Mouse (Mus musculus) neural tube, embryonic 15.5 days (tissue): ENCODE results near the gene Lrrc74a. TPM values are rescaled to one million over a fixed set of nuclear protein-coding genes. Genes with fewer than 3 reads are reported as not detected.

Source experiments
- ATAC-seq: fragments of 200-750 bp; cut with Nextera tagmentation; 2 replicates; pipeline ENCODE4 v1.8.0; 2017; ENCODE audit warnings: mild to moderate bottlenecking, moderate TSS enrichment, moderate library complexity; ENCODE audit not compliant: low FRiP score
- H3K27ac ChIP-seq: fragments of 300-500 bp; sonication (generic); replicated peaks from 2 replicates; pipeline ENCODE4 v1.5.1; 2015; ENCODE audit warnings: mild to moderate bottlenecking, inconsistent platforms
- H3K27me3 ChIP-seq: fragments of 300-500 bp; sonication (generic); replicated peaks from 2 replicates; pipeline ENCODE4 v1.6.1; 2015; ENCODE audit warnings: inconsistent platforms
- H3K36me3 ChIP-seq: fragments of 300-500 bp; sonication (generic); 2 replicates; pipeline ENCODE4 v1.6.1; 2015; ENCODE audit warnings: inconsistent platforms
- H3K4me1 ChIP-seq: fragments of 300-500 bp; sonication (generic); 2 replicates; pipeline ENCODE4 v1.6.1; 2015; ENCODE audit warnings: inconsistent platforms
- H3K4me2 ChIP-seq: fragments of 300-500 bp; sonication (generic); 2 replicates; pipeline ENCODE4 v1.6.1; 2015; ENCODE audit warnings: inconsistent platforms, mild to moderate bottlenecking, moderate library complexity
- H3K4me3 ChIP-seq: fragments of 300-500 bp; sonication (generic); replicated peaks from 2 replicates; pipeline ENCODE4 v1.5.1; 2015; ENCODE audit warnings: mild to moderate bottlenecking, inconsistent platforms
- H3K9ac ChIP-seq: fragments of 300-500 bp; sonication (generic); replicated peaks from 2 replicates; pipeline ENCODE4 v1.6.1; 2015; ENCODE audit warnings: mild to moderate bottlenecking, inconsistent platforms
- H3K9me3 ChIP-seq: fragments of 300-500 bp; sonication (generic); replicated peaks from 2 replicates; pipeline ENCODE4 v1.6.1; 2016; ENCODE audit warnings: inconsistent platforms
- WGBS: fragments of 180-500 bp; shearing (Covaris S2); methylation state at CpG from one replicate; pipeline ENCODE4 v1.1.7; 2015; ENCODE audit warnings: mixed read lengths; 5-methylcytosine and 5-hydroxymethylcytosine counted together
- polyA plus RNA-seq: library from polyadenylated mRNA; unstranded; fragments of >200 nt; fragmentation: Nextera tagmentation; extraction: Ambion mirVana; gene quantifications from 2 replicates; pipeline ENCODE4 v1.2.1, GENCODE M21; 2015

Lrrc74a gene
- polyA plus RNA-seq, 1 experiment from 2014 or later, result not detected

DNA sequence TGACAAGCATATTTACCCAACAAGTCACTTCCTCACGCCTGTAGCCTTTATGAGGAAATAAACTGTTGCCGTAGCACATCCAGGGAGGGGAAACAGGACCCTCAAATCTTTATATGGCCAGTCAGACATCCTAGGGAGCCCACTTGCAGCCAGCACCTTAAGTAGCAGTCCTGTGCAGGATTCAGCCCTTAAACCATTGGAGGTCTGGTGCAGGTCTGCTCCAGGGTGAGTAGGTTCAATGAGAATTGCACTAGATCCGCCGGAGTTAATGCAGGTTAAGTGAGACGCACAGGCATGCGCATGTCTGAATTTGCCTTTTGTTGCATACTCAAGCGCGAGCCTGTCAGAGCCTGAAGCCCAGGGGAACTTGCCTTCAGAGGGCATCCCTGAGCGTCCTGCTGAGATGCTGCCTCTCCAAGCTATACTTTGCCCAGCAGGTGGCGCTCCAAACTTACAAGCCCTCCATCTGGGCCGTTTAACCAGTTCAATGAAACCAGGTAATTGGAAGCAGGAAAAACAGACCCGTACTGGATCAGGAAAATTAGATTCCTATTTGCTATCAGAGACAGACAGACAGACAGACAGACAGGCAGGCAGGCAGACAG lies 37.8 kb downstream of the Lrrc74a start:
- peak overlapping the region; percentile 35 for H3K4me2 ChIP-seq
- H3K4me3 ChIP-seq, result no peak overlapping the region
- peak; percentile 71 for ATAC-seq
- peak overlapping the region; percentile 24; the same call in 1 of the 2 replicates for H3K27ac ChIP-seq
- 10% methylated on average over 12 of the region's 12 CpGs for WGBS
- no peaks in the 10 kb centered on the region for H3K27me3 ChIP-seq
- no peaks in the 10 kb centered on the region for H3K9me3 ChIP-seq
- no peak overlapping the region for H3K9ac ChIP-seq
- peaks cover 27% of the 10 kb centered on the region for H3K4me1 ChIP-seq
- no peaks in the 10 kb centered on the region for H3K36me3 ChIP-seq

DNA sequence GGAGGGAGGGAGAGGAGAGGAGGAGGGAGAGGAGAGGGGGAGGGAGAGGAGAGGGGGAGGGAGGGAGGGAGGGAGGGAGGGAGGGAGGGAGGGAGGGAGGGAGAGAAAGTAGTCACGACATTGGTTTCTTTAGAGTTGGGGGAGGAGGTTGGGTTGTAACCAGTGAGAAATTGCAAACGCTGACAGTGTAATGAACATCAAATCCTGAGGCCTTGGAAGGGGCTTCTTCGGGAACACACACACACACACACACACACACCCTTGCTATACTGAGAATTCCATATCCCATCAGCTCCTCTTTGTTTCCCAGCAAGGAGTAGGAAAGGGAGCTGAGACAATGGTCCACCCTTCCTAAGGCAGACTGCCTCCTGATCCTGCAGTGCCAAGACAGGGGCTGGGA lies 38.4 kb downstream of the Lrrc74a start:
- ATAC-seq, result no peak
- Histone ChIP-seq H3K9ac (no peak overlapping the region), H3K27me3 (no peaks in the 10 kb centered on the region), H3K4me3 (no peak overlapping the region), H3K4me2 (no peak overlapping the region), H3K36me3 (no peaks in the 10 kb centered on the region), H3K9me3 (no peaks in the 10 kb centered on the region), H3K27ac (peak overlapping the region; percentile 64), H3K4me1 (peaks cover 27% of the 10 kb centered on the region)
- WGBS, result 14% methylated on average over 3 of the region's 3 CpGs

DNA sequence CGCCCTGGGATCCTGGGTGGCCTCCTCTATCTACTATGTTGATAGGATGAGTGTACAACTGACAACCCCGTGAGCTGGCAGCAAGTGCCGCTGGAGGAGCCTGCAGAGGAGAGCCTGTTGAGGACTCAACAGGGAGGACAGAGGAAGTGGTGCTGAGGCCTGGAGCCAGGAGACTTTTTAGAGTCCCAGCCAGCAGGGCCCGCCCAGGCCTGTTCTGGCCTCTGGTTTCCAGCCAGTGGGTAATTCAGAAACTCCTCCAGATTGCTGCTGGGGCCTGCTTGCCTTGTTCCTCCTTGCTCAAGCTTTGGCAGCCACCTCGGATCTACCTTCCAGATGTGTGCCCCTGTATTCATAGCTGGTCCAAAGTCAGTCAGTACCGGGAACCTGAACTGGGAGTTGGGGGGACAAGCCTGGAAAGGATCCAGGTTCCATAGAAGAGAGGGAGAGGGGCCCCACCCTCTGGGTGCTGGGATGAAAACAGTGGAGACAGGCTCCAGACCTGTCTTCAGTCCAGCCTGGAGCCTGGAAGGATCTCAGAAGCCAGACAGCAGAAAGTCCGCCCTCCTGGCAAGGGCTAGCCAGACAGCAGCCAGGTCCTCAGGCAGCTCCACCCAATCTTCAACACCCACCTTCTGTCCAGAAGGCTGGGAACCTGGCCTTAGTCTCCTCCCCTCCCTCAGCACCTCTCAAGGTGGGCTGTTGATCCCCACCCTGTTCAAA lies 41.6 kb downstream of the Lrrc74a start:
- 84% methylated on average over 7 of the region's 7 CpGs for WGBS
- Histone ChIP-seq H3K27ac (no peak overlapping the region), H3K4me1 (peaks cover 12% of the 10 kb centered on the region), H3K36me3 (no peaks in the 10 kb centered on the region), H3K4me3 (no peak overlapping the region), H3K9me3 (no peaks in the 10 kb centered on the region), H3K4me2 (no peak overlapping the region), H3K27me3 (no peaks in the 10 kb centered on the region), H3K9ac (no peak overlapping the region; the same call in 1 of the 2 replicates)
- ATAC-seq, result no peak

DNA sequence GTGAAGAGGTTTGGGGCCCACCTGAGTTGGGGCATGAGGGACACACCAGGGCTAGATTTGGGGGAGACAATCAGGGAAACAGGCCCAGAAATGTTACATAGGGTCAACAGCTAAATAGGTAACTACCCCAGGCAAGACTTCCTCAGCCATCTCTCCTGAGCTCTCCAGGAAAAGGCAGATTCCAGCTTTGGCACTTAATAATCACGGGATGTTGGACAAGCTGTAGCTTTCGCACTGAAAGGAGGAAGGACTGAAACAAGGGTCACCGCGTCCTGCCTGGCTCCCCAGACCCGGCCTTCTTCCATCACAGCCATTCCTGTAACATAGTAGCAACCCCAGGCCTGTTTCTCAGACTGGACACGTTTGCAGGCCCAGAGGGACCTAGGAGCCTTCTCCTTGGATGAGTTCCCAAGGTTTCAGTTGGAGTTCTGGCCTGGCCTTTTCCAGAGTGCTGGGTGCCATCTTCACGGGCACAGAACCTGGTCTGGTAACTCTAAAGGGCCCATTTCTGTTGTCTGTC lies 42.2 kb downstream of the Lrrc74a start:
- Histone ChIP-seq H3K27me3 (no peaks in the 10 kb centered on the region), H3K9ac (no peak overlapping the region), H3K4me1 (peaks cover 12% of the 10 kb centered on the region), H3K4me3 (no peak overlapping the region), H3K4me2 (no peak overlapping the region), H3K9me3 (no peaks in the 10 kb centered on the region), H3K27ac (no peak overlapping the region), H3K36me3 (no peaks in the 10 kb centered on the region)
- ATAC-seq, result no peak
- WGBS, result 84% methylated on average over 7 of the region's 7 CpGs

DNA sequence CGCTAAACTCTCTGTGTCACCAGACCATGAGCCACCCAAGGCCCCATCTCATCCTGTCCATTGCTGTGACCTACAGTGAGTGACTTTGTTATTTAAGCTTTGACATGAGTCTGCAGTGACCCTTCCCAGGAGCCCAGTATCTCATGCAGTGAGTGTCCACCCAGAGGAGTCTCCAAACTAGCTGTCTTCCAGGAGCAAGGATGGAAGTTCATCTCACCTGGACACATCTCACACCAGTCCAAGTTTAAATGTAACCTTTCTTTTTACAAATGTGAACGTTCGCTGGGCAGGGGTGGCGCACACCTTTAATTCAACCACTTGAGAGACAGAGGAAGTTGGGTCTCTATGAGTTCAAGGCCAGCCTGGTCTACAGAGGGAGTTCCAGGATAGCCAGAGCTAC lies 44.4 kb downstream of the Lrrc74a start:
- WGBS, result 94% methylated on average over 4 of the region's 4 CpGs
- Histone ChIP-seq H3K27me3 (no peaks in the 10 kb centered on the region), H3K27ac (no peak overlapping the region), H3K4me2 (no peak overlapping the region), H3K36me3 (no peaks in the 10 kb centered on the region), H3K9ac (no peak overlapping the region), H3K4me1 (peaks cover 6% of the 10 kb centered on the region; the same call in 1 of the 2 replicates), H3K4me3 (no peak overlapping the region), H3K9me3 (no peaks in the 10 kb centered on the region)
- no peak for ATAC-seq

DNA sequence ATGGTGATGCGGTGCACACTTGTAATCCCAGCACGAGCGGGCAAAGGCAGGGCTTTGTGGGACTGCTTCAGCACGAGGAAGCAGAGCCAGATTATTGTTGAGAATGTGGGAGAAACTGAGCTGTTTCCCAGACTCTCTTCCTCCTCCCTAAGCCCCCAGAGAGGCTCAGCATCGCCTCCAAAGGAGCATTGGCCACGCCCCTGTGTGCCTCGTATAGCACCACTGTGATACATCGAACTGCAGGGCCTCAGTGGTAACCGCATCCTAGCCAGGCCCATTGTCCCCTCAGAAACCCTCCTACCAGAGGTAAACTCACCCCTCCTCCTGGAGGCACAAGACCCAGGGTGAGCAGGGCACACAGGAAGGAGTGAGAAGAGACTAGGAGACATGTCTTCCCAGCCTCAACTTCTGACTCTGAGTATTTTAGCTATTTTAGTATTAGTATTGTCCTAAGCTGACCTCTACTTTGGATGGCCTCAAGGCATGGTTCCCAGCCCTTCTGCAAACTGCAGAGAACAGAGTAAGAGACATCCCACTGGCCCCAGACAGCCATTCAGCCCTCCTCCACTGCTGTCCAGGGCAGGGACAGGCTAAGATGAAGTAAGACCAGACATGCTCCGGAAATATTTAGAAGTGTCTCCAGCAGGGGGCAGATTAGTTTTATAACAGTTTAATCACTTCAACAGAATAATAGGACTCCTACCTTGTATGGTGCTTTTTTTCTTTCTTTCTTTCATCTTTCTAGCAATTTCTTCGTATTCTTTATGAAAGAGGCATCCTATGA lies 45.2 kb downstream of the Lrrc74a start:
- ATAC-seq, result no peak
- H3K27ac ChIP-seq, result no peak overlapping the region
- no peaks in the 10 kb centered on the region for H3K9me3 ChIP-seq
- H3K4me2 ChIP-seq, result no peak overlapping the region
- H3K27me3 ChIP-seq, result no peaks in the 10 kb centered on the region
- H3K9ac ChIP-seq, result no peak overlapping the region
- no peaks in the 10 kb centered on the region for H3K36me3 ChIP-seq
- H3K4me3 ChIP-seq, result no peak overlapping the region
- 49% methylated on average over 11 of the region's 11 CpGs for WGBS
- peaks cover 6% of the 10 kb centered on the region; the same call in 1 of the 2 replicates for H3K4me1 ChIP-seq

DNA sequence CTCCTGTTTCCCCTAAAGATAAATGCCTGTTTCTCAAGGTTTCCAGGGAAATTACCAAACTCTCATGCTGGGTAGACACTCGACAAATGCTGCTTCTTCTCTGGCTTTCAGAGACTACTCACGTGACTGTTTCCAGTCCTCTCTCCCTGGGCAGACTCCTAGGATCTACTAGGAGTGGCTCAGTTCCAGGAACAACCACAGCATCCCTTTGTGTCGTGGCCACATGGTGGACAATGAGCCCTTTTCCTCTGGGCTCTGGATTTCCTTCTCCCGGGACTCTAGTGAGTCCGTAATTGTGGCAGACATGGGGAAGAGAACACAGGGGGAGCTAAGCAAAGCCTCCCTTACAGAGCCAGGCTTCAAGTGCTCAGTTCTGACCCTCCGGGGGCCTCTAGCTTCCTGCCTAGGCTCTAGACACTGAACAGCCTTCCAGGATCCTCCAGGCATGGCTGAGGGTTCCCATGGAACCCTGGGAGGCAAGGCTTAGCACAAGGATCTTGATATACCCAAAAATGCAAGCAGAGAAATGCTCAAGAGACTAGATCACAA lies 47.6 kb downstream of the Lrrc74a start:
- H3K27ac ChIP-seq, result peak overlapping the region; percentile 23
- peak; percentile 53; the same call in 1 of the 2 replicates for ATAC-seq

DNA sequence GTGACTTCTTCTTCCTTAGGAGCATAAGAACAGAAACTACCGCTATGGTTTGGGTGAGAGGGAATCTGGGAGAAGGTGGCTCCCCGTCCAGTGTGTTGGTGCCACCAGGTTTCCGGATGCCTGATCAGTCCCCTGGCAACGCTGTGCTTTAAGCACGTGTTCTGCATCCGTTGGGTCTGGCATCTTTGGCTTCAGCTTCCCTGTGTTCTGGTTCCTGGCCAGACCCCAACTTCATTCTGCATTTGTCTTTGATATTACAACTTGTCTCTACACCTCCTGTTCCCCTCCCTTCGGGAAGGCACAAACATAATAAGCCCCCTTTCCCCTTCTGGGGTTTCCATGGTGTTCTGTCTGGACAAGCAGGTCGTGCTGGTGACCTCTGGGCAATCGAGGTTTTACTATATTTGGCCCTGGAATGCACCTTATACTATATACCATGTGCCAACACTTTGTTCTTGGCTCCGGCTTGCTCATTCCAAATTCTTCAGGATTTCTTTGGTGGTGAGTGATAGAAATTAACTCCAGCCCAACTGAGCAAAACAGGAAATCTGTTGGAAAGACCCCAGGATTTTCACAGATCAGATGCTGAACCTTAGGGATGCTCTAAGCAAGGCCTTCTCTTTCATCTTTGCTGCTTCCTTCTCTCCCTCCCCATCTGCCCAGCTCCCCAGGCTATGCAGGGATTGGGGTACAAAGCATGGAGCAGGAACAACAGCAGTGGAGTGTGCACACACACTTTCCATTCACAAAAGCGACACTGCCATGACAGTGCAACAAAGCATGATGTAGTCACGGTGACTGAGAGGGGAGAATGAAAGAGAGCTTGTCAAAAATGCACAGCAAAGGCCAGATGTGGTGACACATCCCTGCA lies 52.2 kb downstream of the Lrrc74a start:
- ATAC-seq, result no peak
- H3K27me3 ChIP-seq, result no peaks in the 10 kb centered on the region
- 31% methylated on average over 12 of the region's 12 CpGs for WGBS
- no peaks in the 10 kb centered on the region for H3K36me3 ChIP-seq
- no peak overlapping the region for H3K9ac ChIP-seq
- peaks cover 25% of the 10 kb centered on the region for H3K4me1 ChIP-seq
- no peak overlapping the region for H3K4me3 ChIP-seq
- no peaks in the 10 kb centered on the region for H3K9me3 ChIP-seq
- H3K4me2 ChIP-seq, result no peak overlapping the region
- no peak overlapping the region for H3K27ac ChIP-seq

More for the DNA sequence above, 47.6 kb downstream of the Lrrc74a start:
- no peak overlapping the region for H3K9ac ChIP-seq
- H3K27me3 ChIP-seq, result no peaks in the 10 kb centered on the region
- no peak overlapping the region for H3K4me2 ChIP-seq
- H3K4me1 ChIP-seq, result peaks cover 13% of the 10 kb centered on the region
- no peaks in the 10 kb centered on the region for H3K9me3 ChIP-seq
- no peak overlapping the region for H3K4me3 ChIP-seq
- WGBS, result 30% methylated on average over 6 of the region's 6 CpGs
- no peaks in the 10 kb centered on the region for H3K36me3 ChIP-seq

DNA sequence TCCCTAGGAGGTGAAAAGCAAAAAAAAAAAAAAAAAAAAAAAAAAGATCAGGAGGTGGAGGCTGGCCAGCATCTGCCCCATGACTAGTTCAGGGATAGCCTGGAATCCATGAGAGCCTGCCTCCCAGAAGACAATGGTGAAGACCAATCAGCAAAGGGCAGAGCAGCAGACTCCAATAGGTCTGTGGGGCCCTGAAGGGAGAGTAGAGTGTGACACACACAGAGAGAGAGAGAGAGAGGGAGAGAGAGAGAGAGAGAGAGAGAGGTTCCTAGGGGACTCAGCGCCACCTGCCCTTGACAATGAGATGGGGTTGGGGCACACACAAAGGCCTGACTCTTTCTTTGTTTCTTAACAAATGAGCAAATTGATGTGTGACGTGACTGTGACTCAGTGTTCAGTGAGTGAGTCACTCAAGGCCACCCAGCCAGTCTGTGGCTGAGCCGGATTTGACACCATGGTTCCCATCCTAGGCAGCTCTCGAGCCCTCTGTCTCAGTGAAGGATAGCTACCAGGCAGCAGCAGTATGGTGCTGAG lies 52.9 kb downstream of the Lrrc74a start:
- WGBS, result 14% methylated on average over 4 of the region's 4 CpGs
- H3K9ac ChIP-seq, result no peak overlapping the region
- 0 out of 2 replicates have a peak overlapping the region, but pooled peaks have one; percentile 25 for H3K27ac ChIP-seq
- H3K4me1 ChIP-seq, result peaks cover 19% of the 10 kb centered on the region
- no peak overlapping the region for H3K4me3 ChIP-seq
- no peaks in the 10 kb centered on the region for H3K9me3 ChIP-seq
- no peak for ATAC-seq
- H3K27me3 ChIP-seq, result no peaks in the 10 kb centered on the region
- H3K36me3 ChIP-seq, result no peaks in the 10 kb centered on the region
- H3K4me2 ChIP-seq, result no peak overlapping the region

DNA sequence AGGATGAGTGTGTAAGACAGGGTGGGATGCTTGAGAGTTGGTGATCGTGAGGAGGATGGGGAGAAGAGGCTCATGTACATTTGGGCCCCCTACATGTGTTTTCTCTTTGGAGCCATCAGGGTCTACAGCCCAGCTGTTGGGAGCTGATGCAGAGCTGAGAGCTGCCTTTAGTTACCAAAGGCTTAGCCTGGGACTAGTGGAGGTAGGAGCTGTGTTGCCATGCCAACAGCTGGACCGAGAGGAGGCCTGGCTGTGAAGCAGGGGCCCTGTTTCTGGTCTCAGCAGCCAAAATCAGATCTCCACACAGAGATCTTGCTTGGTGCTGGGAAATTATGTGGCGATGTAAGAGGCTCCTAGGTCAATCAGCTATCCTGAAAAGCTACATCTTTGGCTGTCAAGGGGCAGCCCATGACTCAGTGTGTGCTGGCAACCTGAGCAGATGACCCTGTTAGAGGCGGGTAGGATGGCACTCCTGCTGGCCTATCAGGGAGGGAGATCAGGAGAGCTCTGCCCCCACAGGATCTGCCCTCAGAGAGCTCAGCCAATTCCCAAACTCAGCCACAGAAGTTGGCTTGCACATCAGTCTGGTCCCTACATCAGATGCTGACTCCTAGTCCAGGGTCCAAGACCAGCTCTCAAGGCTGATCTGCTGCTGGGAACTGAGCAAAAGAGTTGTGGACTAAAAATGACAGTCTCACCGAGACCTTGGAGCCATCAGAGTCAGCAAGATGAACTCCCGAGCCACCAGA lies 56.1 kb downstream of the Lrrc74a start:
- 0 out of 2 replicates have a peak, but pooled peaks have one; percentile 22 for ATAC-seq
- peak overlapping the region; percentile 24 for H3K27ac ChIP-seq
- 51% methylated on average over 6 of the region's 6 CpGs for WGBS

More for the DNA sequence above, 56.1 kb downstream of the Lrrc74a start:
- Histone ChIP-seq H3K36me3 (no peaks in the 10 kb centered on the region), H3K9ac (no peak overlapping the region), H3K4me2 (no peak overlapping the region), H3K4me1 (peaks cover 23% of the 10 kb centered on the region), H3K9me3 (no peaks in the 10 kb centered on the region), H3K27me3 (no peaks in the 10 kb centered on the region), H3K4me3 (no peak overlapping the region)
